Mouse (Mus musculus) limb, embryonic 13.5 days (tissue): ENCODE results near the gene Itgb6. TPM values are rescaled to one million over a fixed set of nuclear protein-coding genes. Genes with fewer than 3 reads are reported as not detected.
A peak's percentile ranks its signal among the peaks of the same experiment; 100 is the strongest.

ENCODE experiments used
- ATAC-seq: fragments of 200-750 bp; cut with Nextera tagmentation; 2 replicates; pipeline ENCODE4 v1.8.0; 2017; ENCODE audit warnings: low read depth, moderate number of reproducible peaks, moderate TSS enrichment; ENCODE audit not compliant: low FRiP score
- H3K27ac ChIP-seq: fragments of 300-500 bp; sonication (generic); 2 replicates; pipeline ENCODE4 v1.5.1; 2015; ENCODE audit warnings: inconsistent platforms, mild to moderate bottlenecking, moderate library complexity
- H3K27me3 ChIP-seq: fragments of 300-500 bp; sonication (generic); 2 replicates; pipeline ENCODE4 v1.6.1; 2015; ENCODE audit warnings: mild to moderate bottlenecking, inconsistent platforms
- H3K36me3 ChIP-seq: fragments of 300-500 bp; sonication (generic); 2 replicates; pipeline ENCODE4 v1.6.1; 2015; ENCODE audit warnings: inconsistent platforms, mild to moderate bottlenecking, moderate library complexity
- H3K4me1 ChIP-seq: fragments of 300-500 bp; sonication (generic); 2 replicates; pipeline ENCODE4 v1.6.1; 2015; ENCODE audit warnings: inconsistent platforms
- H3K4me2 ChIP-seq: fragments of 300-500 bp; sonication (generic); replicated peaks from 2 replicates; pipeline ENCODE4 v1.6.1; 2015; ENCODE audit warnings: inconsistent platforms, mild to moderate bottlenecking, moderate library complexity
- H3K4me3 ChIP-seq: fragments of 300-500 bp; sonication (generic); 2 replicates; pipeline ENCODE4 v1.5.1; 2015; ENCODE audit warnings: moderate library complexity, mild to moderate bottlenecking, inconsistent platforms
- H3K9ac ChIP-seq: fragments of 300-500 bp; sonication (generic); 2 replicates; pipeline ENCODE4 v1.6.1; 2015; ENCODE audit warnings: mild to moderate bottlenecking, inconsistent platforms
- H3K9me3 ChIP-seq: fragments of 300-500 bp; sonication (generic); 2 replicates; pipeline ENCODE4 v1.6.1; 2016; ENCODE audit warnings: inconsistent platforms
- WGBS: fragments of 180-500 bp; shearing (Covaris S2); methylation state at CpG from one replicate; pipeline ENCODE4 v1.1.7; 2015; 5-methylcytosine and 5-hydroxymethylcytosine counted together
- polyA plus RNA-seq: library from polyadenylated mRNA; unstranded; fragments of >200 nt; fragmentation: Nextera tagmentation; extraction: Ambion mirVana; gene quantifications from 2 replicates; pipeline ENCODE4 v1.2.1, GENCODE M21; 2015

The Itgb6 gene
- 2.8 and 3.1 TPM in 2 replicates for polyA plus RNA-seq

DNA sequence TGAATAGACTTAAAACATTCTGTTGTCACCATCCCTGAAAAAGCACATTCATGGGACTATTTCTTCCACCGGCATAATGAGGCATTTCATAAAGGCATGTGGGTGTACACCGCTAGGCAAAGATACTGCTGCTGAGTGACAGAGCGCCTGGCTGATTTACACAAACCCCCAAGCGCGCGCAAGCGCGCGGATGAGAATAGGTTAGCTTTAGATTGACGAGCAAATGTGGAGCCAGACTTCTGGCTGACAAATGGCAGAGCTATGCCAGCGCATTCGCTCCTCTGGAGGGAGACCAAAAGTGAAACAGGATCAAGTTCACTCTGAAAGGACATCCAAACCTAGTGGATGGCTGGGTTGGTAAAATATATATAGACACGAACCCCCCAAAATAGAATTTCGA lies at the start of gene Itgb6:
Gene Itgb6 (minus strand): TSS at position 130 of the 400 bp plus-strand sequence.
- no peaks in the 10 kb centered on the region for H3K27me3 ChIP-seq
- no peaks in the 10 kb centered on the region for H3K36me3 ChIP-seq
- ATAC-seq, result peak; percentile 62
- H3K4me1 ChIP-seq, result no peaks in the 10 kb centered on the region
- H3K4me3 ChIP-seq, result no peak within 1 kb of the TSS
- no peak within 1 kb of the TSS for H3K9ac ChIP-seq
- no peak within 1 kb of the TSS for H3K4me2 ChIP-seq
- H3K9me3 ChIP-seq, result no peaks in the 10 kb centered on the region
- H3K27ac ChIP-seq, result no peak within 1 kb of the TSS; the same call in 1 of the 2 replicates
- 73% methylated on average over 14 of the region's 14 CpGs for WGBS

DNA sequence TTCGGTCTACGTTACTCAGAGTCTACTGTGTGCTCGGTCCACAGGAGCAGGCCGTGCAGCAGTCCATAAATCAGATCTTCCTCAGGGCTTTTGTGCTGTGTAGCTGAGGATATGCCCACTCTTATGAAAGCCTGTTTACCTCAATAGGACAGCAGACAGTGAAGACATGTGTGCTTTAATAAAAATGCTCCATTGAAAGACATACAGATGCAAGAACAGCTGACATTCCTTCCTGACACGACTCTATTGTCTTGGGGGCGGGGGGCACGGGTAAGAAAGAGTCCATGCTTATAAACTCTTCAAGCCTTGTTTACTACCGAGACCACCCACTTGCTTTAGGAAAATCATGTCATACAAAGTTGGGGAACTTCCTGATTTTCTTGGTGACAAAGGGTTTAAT lies 44.0 kb upstream of the Itgb6 start:
- Histone ChIP-seq H3K4me3 (no peak overlapping the region), H3K9me3 (peaks cover 8% of the 10 kb centered on the region; the same call in 1 of the 2 replicates), H3K27me3 (no peaks in the 10 kb centered on the region), H3K27ac (no peak overlapping the region), H3K9ac (no peak overlapping the region), H3K36me3 (peaks cover 86% of the 10 kb centered on the region), H3K4me1 (peaks cover 3% of the 10 kb centered on the region; the same call in 1 of the 2 replicates), H3K4me2 (no peak overlapping the region)
- ATAC-seq, result no peak
- 81% methylated on average over 8 of the region's 8 CpGs for WGBS

DNA sequence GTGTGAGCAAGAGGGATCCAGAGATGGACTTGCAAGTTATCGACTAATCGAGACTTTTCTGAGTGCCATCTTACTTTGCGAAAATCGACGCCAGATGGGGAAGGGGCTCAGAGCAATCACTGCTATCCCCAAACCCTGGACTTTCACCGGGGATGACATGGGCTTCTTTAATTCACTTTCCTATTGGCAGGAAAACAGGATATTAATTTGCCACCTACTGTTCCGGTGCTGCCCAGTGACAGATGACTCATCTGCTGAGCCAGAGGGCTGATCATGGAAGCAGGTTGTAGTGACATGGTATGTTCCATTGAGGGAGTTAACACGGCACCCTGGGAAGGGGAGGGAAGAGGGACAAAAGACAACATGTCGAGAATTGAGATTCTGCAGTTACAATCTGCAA lies 33.8 kb upstream of the Itgb6 start:
- H3K36me3 ChIP-seq, result peaks cover 34% of the 10 kb centered on the region
- no peak overlapping the region for H3K9ac ChIP-seq
- no peak overlapping the region for H3K4me2 ChIP-seq
- 91% methylated on average over 9 of the region's 9 CpGs for WGBS
- no peak overlapping the region for H3K27ac ChIP-seq
- H3K4me1 ChIP-seq, result no peaks in the 10 kb centered on the region
- no peak for ATAC-seq
- H3K9me3 ChIP-seq, result no peaks in the 10 kb centered on the region
- H3K4me3 ChIP-seq, result no peak overlapping the region
- H3K27me3 ChIP-seq, result no peaks in the 10 kb centered on the region

- no peaks in the 10 kb centered on the region for H3K4me1 ChIP-seq
- no peak overlapping the region for H3K4me3 ChIP-seq
- peaks cover 27% of the 10 kb centered on the region for H3K36me3 ChIP-seq
- no peaks in the 10 kb centered on the region for H3K9me3 ChIP-seq
- no peak overlapping the region for H3K9ac ChIP-seq
- no peak overlapping the region for H3K27ac ChIP-seq
- WGBS, result 95% methylated on average over 7 of the region's 7 CpGs
- no peak overlapping the region for H3K4me2 ChIP-seq
- ATAC-seq, result no peak
- no peaks in the 10 kb centered on the region for H3K27me3 ChIP-seq
Observed at GRCm38 (mm10) chr2:60755101-60755500, 32.7 kb upstream of the Itgb6 start.

- Histone ChIP-seq H3K4me2 (no peak overlapping the region), H3K27ac (no peak overlapping the region), H3K9me3 (no peaks in the 10 kb centered on the region), H3K9ac (no peak overlapping the region), H3K4me3 (no peak overlapping the region), H3K27me3 (no peaks in the 10 kb centered on the region), H3K4me1 (peaks cover 5% of the 10 kb centered on the region; the same call in 1 of the 2 replicates), H3K36me3 (peaks cover 29% of the 10 kb centered on the region)
- ATAC-seq, result no peak
- WGBS, result 93% methylated on average over 9 of the region's 9 CpGs
Observed at GRCm38 (mm10) chr2:60751274-60751673, 28.8 kb upstream of the Itgb6 start.

- Histone ChIP-seq H3K9me3 (no peaks in the 10 kb centered on the region), H3K9ac (no peak overlapping the region), H3K4me1 (peaks cover 5% of the 10 kb centered on the region; the same call in 1 of the 2 replicates), H3K4me3 (no peak overlapping the region), H3K36me3 (peaks cover 22% of the 10 kb centered on the region), H3K4me2 (no peak overlapping the region), H3K27ac (no peak overlapping the region), H3K27me3 (no peaks in the 10 kb centered on the region)
- no peak for ATAC-seq
- WGBS, result 90% methylated on average over 3 of the region's 3 CpGs
Observed at GRCm38 (mm10) chr2:60750591-60750990, 28.1 kb upstream of the Itgb6 start.

- H3K9ac ChIP-seq, result no peak overlapping the region
- H3K27me3 ChIP-seq, result no peaks in the 10 kb centered on the region
- 95% methylated on average over 1 of the region's 1 CpGs for WGBS
- peaks cover 12% of the 10 kb centered on the region for H3K36me3 ChIP-seq
- no peak for ATAC-seq
- no peak overlapping the region for H3K4me2 ChIP-seq
- H3K27ac ChIP-seq, result no peak overlapping the region
- no peaks in the 10 kb centered on the region for H3K9me3 ChIP-seq
- peaks cover 5% of the 10 kb centered on the region; the same call in 1 of the 2 replicates for H3K4me1 ChIP-seq
- no peak overlapping the region for H3K4me3 ChIP-seq
Observed at GRCm38 (mm10) chr2:60748585-60748984, 26.1 kb upstream of the Itgb6 start.

GRCm38 (mm10) chr2:60747590-60747989 lies 25.1 kb upstream of the Itgb6 start:
- H3K4me1 ChIP-seq, result peaks cover 5% of the 10 kb centered on the region; the same call in 1 of the 2 replicates
- 70% methylated on average over 3 of the region's 3 CpGs for WGBS
- ATAC-seq, result peak; percentile 69

DNA sequence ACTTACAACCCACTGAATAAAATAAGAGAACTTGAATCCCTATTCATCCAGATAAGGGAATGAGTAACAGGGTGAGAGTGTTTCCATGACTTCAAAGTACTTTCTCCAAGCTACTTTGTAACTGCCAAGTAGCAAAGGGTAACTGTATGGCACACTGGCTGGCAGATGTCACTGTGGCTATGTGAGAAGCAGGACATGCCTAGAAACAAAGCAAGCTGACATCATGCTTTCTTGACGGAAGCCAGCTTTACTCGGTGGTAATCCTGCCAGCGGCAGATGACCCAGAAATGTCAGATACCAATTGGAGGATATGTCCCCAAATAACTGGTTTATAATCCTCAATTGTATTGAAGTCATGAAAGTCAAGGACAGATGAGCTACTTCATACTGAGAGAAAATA lies 22.2 kb upstream of the Itgb6 start:
- Histone ChIP-seq H3K9me3 (no peaks in the 10 kb centered on the region), H3K4me3 (no peak overlapping the region), H3K4me1 (peaks cover 7% of the 10 kb centered on the region), H3K27me3 (no peaks in the 10 kb centered on the region), H3K4me2 (no peak overlapping the region), H3K9ac (no peak overlapping the region), H3K27ac (no peak overlapping the region), H3K36me3 (peaks cover 10% of the 10 kb centered on the region; the same call in 1 of the 2 replicates)
- WGBS, result 79% methylated on average over 3 of the region's 3 CpGs
- ATAC-seq, result no peak

More at GRCm38 (mm10) chr2:60747590-60747989, 25.1 kb upstream of the Itgb6 start:
- Histone ChIP-seq H3K9ac (no peak overlapping the region), H3K27me3 (no peaks in the 10 kb centered on the region), H3K36me3 (peaks cover 11% of the 10 kb centered on the region; the same call in 1 of the 2 replicates), H3K4me2 (no peak overlapping the region), H3K4me3 (no peak overlapping the region), H3K27ac (no peak overlapping the region), H3K9me3 (no peaks in the 10 kb centered on the region)

DNA sequence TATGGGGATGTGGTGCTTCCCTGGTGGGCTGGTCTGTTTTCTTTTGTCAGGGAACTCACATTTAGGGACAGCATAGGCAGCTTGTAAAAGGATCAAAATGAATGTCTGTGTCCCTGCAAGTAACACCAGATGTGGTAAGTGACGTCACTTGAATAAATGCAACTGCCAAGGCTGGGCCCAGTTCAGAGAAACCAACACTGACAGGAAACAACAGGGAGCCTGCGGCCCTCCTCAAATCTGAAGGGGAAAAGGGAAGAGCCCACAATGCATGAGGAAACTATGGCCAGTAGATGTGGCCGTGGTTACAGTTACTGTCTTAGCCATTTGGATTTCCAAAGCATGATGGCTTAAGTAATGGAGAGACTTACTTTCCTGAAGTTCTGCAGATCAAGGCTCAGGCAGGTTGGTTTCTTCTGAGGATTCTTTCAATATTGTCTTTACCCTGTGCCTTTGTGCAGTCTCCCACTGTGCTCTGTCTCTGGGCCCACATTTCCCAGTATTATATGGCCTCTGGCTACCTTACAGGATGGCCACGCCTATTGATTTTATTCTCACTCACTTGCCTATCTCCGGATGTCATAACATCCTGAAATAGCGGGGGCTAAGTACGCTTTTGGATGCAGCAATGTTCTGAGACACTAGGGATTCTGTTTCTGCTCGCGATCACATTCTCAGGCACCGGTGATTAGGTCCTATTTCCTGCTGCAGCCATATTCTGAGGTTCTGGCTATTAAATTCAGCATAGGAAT lies 17.1 kb upstream of the Itgb6 start:
- Histone ChIP-seq H3K4me1 (peaks cover 11% of the 10 kb centered on the region; the same call in 1 of the 2 replicates), H3K9ac (no peak overlapping the region), H3K4me3 (no peak overlapping the region), H3K4me2 (no peak overlapping the region), H3K36me3 (no peaks in the 10 kb centered on the region), H3K27me3 (no peaks in the 10 kb centered on the region), H3K27ac (no peak overlapping the region), H3K9me3 (no peaks in the 10 kb centered on the region)
- 68% methylated on average over 10 of the region's 10 CpGs for WGBS
- ATAC-seq, result no peak

GRCm38 (mm10) chr2:60730929-60731328 lies 8.5 kb upstream of the Itgb6 start:
- H3K36me3 ChIP-seq, result no peaks in the 10 kb centered on the region
- WGBS, result 57% methylated on average over 6 of the region's 6 CpGs
- no peaks in the 10 kb centered on the region for H3K9me3 ChIP-seq

DNA sequence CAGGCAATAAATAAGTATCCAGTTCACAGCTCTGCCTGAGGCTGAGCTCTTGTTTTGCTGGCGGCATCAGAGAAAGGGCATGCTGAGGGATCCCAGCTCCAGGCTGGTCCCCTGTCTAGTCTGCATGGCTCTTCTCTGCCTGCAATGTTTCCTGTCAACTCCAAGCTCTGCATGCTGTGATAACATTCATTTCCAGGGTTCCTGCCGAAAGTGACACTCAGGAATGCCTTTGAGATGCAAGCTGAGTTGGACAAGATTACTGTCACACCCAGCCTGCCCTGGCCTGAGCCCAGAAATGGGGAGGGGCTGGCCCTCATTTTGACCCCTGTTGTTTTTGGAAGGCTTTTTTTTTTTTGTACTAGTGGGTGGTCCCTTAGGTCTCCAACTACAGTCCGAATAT lies 7.6 kb upstream of the Itgb6 start:
- H3K27me3 ChIP-seq, result no peaks in the 10 kb centered on the region
- peaks cover 20% of the 10 kb centered on the region for H3K4me1 ChIP-seq
- H3K4me2 ChIP-seq, result peak overlapping the region; percentile 34; the same call in 1 of the 2 replicates
- H3K9ac ChIP-seq, result no peak overlapping the region
- H3K27ac ChIP-seq, result no peak overlapping the region
- 0 out of 2 replicates have a peak, but pooled peaks have one; percentile 48 for ATAC-seq
- WGBS, result 11% methylated on average over 3 of the region's 3 CpGs
- no peaks in the 10 kb centered on the region for H3K9me3 ChIP-seq
- no peak overlapping the region for H3K4me3 ChIP-seq
- H3K36me3 ChIP-seq, result no peaks in the 10 kb centered on the region

More at GRCm38 (mm10) chr2:60730929-60731328, 8.5 kb upstream of the Itgb6 start:
- H3K4me2 ChIP-seq, result no peak overlapping the region
- H3K4me3 ChIP-seq, result no peak overlapping the region
- H3K27ac ChIP-seq, result no peak overlapping the region
- no peak overlapping the region for H3K9ac ChIP-seq
- peaks cover 20% of the 10 kb centered on the region for H3K4me1 ChIP-seq
- no peaks in the 10 kb centered on the region for H3K27me3 ChIP-seq
- ATAC-seq, result no peak
